Mouse (Mus musculus) retina, postnatal 1 day (tissue): ENCODE results near the gene E030018B13Rik.

Experiments used
- DNase-seq: peaks from one replicate; pipeline ENCODE4 v3.0.0-alpha.2; 2012

E030018B13Rik gene

GRCm38 (mm10) chr7:63898201-63898600 is 18.5 kb upstream of the E030018B13Rik start:
- DNase-seq, result no peak

DNA sequence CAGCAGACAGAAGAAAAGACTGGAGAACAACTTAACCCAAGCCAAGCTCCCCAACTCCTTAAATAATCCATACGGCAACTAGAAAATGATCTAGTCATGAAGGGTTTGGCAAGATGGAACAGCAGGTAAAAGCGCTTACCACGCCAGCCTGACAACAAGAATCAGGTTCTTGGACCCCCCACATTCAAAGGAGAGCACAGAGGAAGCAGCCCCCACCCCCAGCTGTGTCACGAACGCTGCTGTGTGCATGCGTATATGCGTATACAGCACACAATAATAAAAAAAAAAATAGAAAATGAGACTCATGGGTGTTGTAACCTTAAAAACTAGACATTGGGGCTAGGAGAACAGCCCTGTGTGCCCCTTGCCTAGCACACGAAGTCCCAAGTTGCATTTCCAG is 16.7 kb upstream of the E030018B13Rik start:
- no peak for DNase-seq

GRCm38 (mm10) chr7:63900411-63900810 is 16.2 kb upstream of the E030018B13Rik start:
- no peak for DNase-seq

GRCm38 (mm10) chr7:63901346-63901745 is 15.3 kb upstream of the E030018B13Rik start:
- DNase-seq, result peak; percentile 39

DNA sequence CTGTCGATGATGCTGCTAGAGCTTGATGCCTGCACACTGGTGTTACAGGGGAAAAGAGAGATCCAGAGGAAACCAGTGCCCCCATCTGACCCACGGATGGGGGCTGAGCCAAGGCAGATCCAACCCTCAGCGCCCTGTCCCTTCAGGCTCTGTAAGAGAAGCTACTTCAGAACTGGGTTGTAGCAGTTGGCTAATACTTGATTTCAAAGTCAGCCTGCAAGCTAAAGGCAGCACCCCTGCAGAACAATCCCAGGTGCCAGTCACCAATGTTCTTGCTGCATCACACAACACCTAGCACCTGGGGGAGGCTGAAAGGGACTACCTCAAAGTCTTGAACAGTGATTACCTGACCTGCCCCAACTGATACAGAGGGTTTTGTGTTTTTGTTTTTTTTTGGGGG is 14.7 kb upstream of the E030018B13Rik start:
- DNase-seq, result no peak

- DNase-seq, result no peak
These were observed 13.9 kb upstream of the E030018B13Rik start for GRCm38 (mm10) chr7:63902604-63903210.

DNA sequence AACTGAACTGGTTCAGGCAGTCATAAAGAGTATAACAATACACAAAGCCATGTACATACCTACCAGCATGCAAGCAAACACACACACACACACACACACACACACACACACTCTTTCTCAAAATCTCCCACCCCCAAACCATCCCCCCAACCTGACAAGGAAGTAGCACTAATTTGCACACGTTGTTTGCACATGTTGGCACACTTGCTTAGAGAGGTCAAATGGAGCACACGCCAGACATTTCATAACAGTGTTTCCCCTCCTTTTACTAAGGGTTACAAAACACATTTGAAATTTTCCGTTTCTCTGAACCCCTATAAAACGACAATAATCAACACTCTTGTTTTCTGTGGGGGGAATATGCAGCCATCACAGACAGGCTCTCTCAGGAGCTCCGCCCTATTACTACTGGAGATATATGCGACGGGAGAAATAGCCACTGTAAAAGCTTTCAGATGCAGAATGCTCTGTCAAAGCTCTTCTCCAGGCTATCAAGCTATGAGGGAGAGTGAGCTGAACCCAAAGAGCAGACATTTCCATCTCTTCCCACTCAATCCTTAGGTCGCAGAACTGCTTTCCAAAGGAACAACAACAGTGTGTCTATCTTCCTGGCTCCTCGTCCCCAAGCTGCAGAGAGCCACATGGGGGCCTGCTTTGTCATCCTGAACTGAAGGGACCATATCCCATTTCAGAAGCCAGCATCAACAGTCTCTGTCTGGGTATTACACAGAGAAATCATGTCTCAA is 12.8 kb upstream of the E030018B13Rik start:
- DNase-seq, result no peak

DNA sequence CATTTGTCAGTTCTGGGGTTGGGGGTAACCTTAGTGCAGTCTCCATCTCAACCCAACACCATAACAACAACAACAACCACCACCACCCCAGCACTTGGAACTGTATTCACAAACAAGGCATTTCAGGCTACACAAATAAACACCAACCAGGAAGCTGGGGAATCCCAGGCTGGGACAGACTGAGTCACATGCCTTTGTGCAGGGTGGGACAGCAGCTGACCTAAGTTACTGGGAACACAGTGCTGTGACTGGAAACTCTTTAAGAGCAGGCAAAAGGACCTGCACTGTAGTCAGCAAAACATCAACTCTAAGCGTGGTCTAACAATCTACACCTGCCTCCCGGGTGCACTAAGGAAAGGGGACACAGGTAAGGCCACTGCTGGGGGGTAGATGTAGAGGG is 11.5 kb upstream of the E030018B13Rik start:
- DNase-seq, result no peak

GRCm38 (mm10) chr7:63905642-63906041 is 11.0 kb upstream of the E030018B13Rik start:
- no peak for DNase-seq

DNA sequence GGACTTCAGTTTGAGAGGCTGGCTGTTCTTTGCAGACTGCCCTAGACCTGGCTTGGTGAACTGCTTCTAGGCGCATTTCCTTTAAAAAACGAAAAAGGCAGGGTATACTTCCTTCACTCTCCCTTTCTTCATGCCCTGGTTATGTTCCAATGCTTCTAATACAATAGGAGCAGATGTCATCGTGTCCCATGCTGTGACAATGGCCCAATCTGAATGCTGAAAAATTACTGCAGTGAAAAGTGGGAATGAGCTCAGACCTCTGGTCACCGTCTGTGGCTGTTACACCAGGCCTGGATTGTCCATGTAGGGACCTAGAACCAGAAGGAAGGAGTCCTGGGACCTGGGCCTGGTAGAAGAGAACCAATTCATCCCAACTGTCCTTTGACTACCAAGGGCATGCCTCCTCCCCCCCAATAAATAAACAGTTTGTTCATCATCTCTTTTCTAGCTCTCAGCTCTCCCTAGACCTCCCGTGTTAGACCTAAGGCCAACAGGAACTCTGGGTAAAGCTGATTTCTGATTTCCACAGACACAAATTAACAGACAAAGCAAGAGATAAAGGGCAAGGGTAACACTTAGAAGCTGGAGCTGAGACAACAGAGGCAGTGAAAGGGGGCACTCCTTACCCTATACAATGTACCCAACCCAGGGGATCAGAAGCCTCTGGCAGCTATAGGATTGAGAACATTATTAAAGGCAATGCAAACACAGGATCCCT is 8.7 kb upstream of the E030018B13Rik start:
- no peak for DNase-seq

DNA sequence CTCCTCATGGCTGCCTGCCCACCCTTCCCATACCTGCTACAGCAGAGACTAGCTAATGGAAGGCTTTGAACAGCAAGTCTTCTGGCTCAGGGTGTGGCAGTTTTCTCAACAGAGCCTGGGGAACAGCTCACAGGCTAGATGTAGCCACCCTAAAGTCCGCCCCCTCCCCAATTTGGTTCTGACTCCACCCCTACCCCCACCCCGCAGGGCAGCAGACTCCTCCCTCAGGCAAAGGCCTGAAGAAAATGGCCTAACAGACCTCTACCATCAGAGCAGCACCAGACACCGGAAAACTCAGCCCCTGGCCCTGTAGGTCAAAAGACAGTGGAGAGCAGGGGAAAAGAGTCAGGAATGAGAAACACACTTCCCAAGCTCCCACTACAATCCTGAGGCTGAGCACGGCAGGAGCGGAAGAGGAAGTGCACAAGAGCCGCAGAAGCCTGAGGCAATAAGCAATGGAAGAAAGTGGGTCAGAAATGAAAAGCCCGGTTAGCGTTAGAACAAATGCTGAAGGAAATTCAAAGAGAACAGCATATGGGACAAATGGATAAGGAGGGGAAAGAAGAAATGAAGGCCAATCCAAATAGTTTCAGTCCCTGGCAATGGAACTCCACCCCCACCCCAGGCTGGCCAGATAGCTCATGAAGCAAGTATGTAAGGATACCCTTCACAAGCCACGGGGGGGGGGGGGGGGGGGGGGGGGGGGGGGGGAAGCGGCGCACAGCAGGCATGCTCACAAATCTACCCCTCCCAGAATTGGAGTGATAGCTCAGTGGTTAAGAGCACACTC is 8.0 kb upstream of the E030018B13Rik start:
- peak; percentile 72 for DNase-seq

DNA sequence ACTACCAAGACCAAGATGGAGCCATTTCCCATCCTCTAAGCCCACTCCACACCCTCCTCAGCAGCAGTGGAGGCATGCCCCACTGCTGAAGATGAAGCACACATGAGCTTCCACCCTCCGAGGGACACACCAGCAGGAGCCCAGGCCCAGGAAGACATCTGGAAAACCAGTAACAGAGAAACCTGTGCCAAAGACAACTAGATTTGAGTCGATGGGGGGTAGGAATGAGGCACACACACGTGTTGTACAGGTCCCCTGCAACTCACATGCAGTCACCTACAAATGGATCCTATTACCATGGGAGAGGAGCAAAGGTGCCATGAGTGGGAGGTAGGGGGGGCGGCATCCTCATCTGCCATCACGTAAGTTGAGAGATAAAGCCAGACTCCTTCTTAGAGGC is 6.4 kb upstream of the E030018B13Rik start:
- no peak for DNase-seq

- DNase-seq, result no peak
These were observed 5.7 kb upstream of the E030018B13Rik start for GRCm38 (mm10) chr7:63910912-63911311.

DNA sequence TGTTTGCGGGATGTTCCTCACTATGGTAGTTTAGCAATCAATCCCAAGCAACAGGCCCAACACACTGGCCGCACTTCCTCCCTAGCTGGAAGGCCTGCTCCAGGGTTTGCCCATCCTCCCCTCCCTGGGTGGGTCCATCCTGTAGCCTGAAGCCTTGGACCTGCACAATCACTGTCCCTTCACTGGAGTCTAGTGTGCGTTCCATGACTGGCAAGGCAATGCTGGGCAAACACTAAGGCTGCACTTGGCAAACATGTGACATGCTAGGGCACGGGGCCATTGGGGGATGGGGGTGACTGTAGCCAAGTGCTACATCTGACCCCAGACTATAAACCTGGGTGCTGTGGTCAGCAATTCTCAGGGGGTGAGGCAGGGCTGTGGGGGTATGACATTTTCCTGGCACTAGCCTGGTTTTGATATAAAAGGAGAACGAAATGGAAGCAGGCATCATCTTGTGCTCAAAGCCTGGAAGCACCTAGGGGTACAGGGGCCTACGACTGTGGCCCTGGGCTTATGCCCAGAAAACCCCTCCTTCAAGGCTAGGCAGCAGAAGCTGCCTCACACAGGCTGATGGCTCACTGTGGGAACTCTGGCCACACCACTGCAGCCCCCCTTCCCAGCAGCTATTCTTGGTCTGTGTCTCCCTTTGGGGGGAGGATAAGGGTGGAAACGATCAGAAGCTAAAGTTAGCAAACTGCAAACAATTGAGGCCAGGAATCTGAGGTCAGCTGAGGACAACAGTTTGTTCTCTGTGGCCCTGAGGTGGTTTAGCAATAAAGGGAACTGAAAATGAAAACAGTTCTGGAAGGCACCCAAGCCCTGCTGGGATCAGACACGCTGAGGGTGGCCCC is 5.0 kb upstream of the E030018B13Rik start:
- DNase-seq, result no peak

DNA sequence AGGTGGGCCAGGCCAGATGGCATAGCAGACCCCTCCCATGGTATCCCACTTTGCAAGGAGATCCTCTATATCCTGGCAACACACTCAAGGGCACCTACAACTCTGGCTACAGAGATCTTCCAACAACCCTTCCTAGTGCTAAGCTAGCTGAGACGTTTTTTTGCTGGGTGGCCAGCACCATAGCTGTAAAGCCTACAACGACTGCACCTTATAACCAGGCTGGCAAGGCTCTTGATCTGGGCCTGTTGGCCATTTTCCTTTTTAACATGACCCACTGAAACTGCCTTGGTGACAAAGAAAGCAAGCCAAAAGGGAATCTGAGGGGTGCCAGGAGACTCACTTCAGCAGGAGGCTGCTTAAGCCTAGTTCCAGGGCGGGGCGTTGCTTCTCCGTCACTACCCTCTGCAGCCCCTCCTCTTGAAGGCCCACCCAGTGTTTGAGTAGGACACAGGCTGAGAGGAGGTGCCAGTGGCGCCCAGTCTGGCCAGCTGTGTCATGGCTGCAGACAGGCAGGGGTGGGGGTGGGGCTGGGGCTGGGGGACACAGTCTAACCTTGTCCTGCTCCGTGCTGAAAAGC is 4.3 kb upstream of the E030018B13Rik start:
- peak; percentile 63 for DNase-seq

DNA sequence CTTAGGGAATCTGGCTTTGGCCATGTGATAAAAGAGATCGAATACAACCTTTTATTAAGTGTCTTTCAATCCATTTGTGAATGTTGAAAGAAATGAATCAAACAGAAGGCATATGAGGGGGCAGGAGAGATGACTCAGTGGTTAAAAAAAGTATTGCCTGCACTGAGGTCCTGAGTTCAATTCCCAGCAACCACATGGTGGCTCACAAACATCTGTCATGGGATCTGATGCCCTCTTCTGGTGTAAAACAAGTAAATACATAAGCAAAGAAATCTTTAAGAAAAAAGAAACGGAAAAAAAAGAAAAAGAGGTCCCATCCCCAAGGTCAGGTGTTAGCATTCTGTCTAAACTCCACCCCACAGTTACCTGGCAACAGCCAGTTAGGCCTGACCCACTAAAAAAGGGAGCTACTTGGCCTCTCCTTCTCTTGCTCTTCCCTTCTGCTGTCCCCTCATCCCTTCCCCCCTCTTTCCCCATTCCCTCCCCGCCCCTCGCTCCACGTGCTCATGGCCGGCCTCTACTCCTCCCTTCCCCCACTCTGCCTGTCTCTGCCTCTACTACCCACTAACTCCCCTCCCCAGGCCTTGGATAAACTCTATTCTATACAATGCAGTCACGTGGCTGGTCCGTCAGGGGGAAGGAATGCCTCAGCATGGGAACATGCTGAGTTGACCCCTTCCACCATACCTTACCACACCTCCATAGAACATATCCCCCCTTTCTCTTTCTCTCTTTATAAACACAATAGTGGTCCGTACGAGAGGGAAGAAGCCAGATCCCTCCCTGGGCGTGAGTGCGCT is 3.5 kb upstream of the E030018B13Rik start:
- DNase-seq, result peak; percentile 47

DNA sequence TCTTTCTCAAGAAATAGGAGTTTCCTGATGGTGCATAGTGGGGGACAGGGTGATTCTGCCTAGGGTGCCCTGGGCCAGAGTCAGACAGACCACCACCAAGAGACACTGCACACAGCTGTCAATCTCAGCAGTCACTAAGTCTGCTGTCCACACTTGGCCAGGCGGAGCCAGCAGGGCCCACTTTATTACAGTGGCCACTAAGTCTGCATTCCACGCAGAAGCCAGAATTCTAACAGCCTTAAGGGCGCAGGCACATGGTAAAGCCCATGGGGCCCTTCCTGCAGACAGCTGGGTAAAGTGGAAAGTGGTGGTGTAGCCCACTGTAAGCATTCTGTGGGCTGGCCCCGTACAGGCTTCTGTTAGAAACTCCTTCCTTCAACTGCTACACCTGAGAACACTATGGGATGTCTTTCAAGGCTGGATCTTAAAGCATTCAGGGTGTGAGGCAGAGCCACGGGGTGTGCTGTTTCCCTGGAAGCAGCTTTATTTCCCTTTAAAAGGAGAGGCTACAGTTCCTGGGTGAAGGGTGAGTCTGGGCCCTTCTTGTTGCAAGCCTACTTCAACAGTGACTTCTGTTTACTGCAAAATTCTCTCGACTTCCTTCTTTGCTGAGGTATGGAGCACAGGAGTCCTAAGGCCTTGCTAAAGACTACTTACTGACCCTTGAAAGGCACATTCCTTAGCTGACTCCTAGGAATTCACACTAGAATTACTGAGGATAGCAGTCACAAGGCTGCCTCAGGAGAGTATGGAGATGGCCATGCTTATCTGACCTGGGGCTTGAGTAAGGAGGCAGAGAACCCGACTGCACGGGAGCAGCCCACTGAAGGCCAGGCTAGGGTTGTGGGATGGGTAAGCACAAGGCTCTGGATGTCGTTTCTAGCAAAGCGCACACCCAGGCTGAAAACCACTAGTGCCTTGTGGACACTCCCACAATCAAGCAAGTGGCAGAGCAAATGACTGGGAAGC is 2.6 kb upstream of the E030018B13Rik start:
- no peak for DNase-seq

- DNase-seq, result no peak
These were observed 1.8 kb upstream of the E030018B13Rik start for GRCm38 (mm10) chr7:63914891-63915290.

GRCm38 (mm10) chr7:63917693-63918092 is 1.0 kb downstream of the E030018B13Rik start:
- DNase-seq, result no peak
